Mouse (Mus musculus): Measurements from ENCODE around the gene Grip2. TPM values are rescaled to one million over a fixed set of nuclear protein-coding genes. Genes with fewer than 3 reads are reported as not detected.

Gene Grip2
- polyA plus RNA-seq, 1 experiment from 2014 or later: 9.0 TPM

GRCm38 (mm10) chr6:91795640-91796039, 31.4 kb downstream of the Grip2 start:
- Histone ChIP-seq H3K4me1 (replicated peaks) (peaks cover 4% of the 10 kb centered on the region; the same call in 1 of the 2 replicates), H3K27ac (replicated peaks) (no peak overlapping the region), H3K36me3 (no peaks in the 10 kb centered on the region), H3K4me2 (no peak overlapping the region), H3K9me3 (no peaks in the 10 kb centered on the region), H3K27me3 (no peaks in the 10 kb centered on the region), H3K4me3 (no peak overlapping the region), H3K9ac (no peak overlapping the region)
- no peak for ATAC-seq (ENCODE audit: low FRiP score, low read depth)
- 64% methylated on average over 3 of the region's 3 CpGs for WGBS

DNA sequence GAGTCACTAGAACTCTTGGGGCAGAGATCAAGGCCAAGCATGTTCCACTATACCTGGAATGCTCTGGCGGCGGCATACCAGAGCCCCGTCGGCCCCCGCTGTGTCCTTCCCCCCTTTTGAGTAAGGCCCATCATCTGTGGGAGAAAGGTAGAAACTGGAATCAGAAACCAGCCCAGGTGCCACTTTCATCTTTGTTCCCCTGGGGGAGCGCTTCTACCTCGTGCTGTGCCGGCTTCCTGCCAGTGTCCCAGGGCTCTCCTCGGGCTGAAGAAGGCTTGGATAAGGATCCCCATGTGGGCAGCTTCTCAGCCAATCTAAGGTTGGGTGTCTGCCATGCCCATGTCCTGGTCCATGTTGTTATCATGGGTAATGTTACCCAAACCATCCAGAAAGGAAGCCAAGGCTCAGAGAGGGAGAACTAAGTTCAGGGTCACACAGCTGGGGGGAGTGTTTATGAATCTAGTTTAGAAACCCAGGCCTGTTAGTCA, 38.7 kb downstream of the Grip2 start:
- ATAC-seq (ENCODE audit: low FRiP score, low read depth): no peak
- H3K4me3 ChIP-seq: no peak overlapping the region
- 83% methylated on average over 9 of the region's 9 CpGs for WGBS

GRCm38 (mm10) chr6:91785018-91785417, 42.0 kb downstream of the Grip2 start:
- Histone ChIP-seq H3K9me3 (no peaks in the 10 kb centered on the region), H3K36me3 (peaks cover 6% of the 10 kb centered on the region; the same call in 1 of the 2 replicates), H3K9ac (no peak overlapping the region), H3K27ac (replicated peaks) (no peak overlapping the region), H3K4me2 (no peak overlapping the region), H3K27me3 (no peaks in the 10 kb centered on the region), H3K4me1 (replicated peaks) (no peaks in the 10 kb centered on the region), H3K4me3 (no peak overlapping the region)
- WGBS: 83% methylated on average over 3 of the region's 3 CpGs
- ATAC-seq (ENCODE audit: low FRiP score, low read depth): no peak

More for the DNA sequence above, 38.7 kb downstream of the Grip2 start:
- no peak overlapping the region for H3K27ac ChIP-seq (replicated peaks)
- no peaks in the 10 kb centered on the region for H3K27me3 ChIP-seq
- no peaks in the 10 kb centered on the region for H3K9me3 ChIP-seq
- H3K4me1 ChIP-seq (replicated peaks): 0 out of 2 replicates have a peak, but pooled peaks cover 4% of the 10 kb centered on the region
- H3K9ac ChIP-seq: no peak overlapping the region
- H3K36me3 ChIP-seq: 0 out of 2 replicates have a peak, but pooled peaks cover 6% of the 10 kb centered on the region
- H3K4me2 ChIP-seq: no peak overlapping the region

- WGBS: 66% methylated on average over 9 of the region's 9 CpGs
- Histone ChIP-seq H3K27ac (replicated peaks) (no peak overlapping the region), H3K4me1 (replicated peaks) (no peaks in the 10 kb centered on the region), H3K9me3 (no peaks in the 10 kb centered on the region), H3K36me3 (no peaks in the 10 kb centered on the region; the same call in 1 of the 2 replicates), H3K4me3 (no peak overlapping the region), H3K9ac (no peak overlapping the region), H3K27me3 (no peaks in the 10 kb centered on the region), H3K4me2 (no peak overlapping the region)
- ATAC-seq (ENCODE audit: low FRiP score, low read depth): no peak
These were observed 47.8 kb downstream of the Grip2 start for GRCm38 (mm10) chr6:91779206-91779605.

DNA sequence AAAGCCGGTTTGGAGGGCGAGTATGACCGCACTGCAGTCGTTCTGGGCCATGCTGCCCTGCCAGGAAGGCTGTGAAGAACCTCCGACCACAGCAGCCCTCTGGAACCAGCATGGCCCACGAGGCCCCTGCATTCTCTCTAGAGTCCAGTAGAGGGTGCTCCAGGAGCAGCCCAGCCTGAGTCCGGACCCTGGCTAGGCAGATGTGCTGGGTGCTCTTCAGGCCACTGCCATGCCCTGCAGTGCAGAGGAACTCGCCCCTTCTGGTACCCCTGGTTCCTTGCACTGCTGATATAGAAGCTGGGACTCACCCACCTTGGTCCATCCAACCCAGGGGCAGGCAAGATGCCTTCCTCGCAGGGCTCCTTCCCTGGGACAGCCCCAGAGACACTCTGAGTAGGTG, 50.5 kb downstream of the Grip2 start:
- Histone ChIP-seq H3K4me2 (no peak overlapping the region), H3K4me3 (no peak overlapping the region), H3K4me1 (replicated peaks) (no peaks in the 10 kb centered on the region), H3K9me3 (no peaks in the 10 kb centered on the region), H3K36me3 (peaks cover 4% of the 10 kb centered on the region), H3K9ac (no peak overlapping the region), H3K27ac (replicated peaks) (no peak overlapping the region), H3K27me3 (no peaks in the 10 kb centered on the region)
- peak; percentile 77 for ATAC-seq (ENCODE audit: low FRiP score, low read depth)
- WGBS: 15% methylated on average over 9 of the region's 9 CpGs

DNA sequence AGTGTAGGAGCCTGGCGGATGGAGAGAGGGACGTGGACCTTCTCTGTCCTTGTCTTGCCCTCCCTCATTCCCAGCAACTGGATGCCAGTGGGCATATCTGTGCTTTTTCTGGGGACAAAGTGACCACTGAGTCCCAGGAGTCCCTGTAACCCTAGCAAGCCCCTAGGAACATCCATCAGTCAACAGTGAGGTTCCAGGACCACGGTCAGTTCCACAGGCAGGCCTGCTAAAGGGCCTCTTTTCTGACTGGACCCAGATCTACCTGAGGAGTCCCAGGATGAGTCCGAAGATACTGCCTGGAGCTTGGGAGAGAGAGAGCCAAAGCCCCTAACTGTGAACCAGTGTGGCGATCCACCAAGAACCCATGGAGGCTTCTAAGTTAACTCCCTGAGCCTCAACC, 53.1 kb downstream of the Grip2 start:
- H3K36me3 ChIP-seq: peaks cover 11% of the 10 kb centered on the region
- H3K27ac ChIP-seq (replicated peaks): no peak overlapping the region
- H3K27me3 ChIP-seq: no peaks in the 10 kb centered on the region
- no peak overlapping the region for H3K9ac ChIP-seq
- 81% methylated on average over 5 of the region's 5 CpGs for WGBS
- no peaks in the 10 kb centered on the region for H3K4me1 ChIP-seq (replicated peaks)
- ATAC-seq (ENCODE audit: low FRiP score, low read depth): no peak
- no peaks in the 10 kb centered on the region for H3K9me3 ChIP-seq
- no peak overlapping the region for H3K4me2 ChIP-seq
- H3K4me3 ChIP-seq: no peak overlapping the region

GRCm38 (mm10) chr6:91767550-91767949, 59.5 kb downstream of the Grip2 start:
- H3K9me3 ChIP-seq: no peaks in the 10 kb centered on the region
- no peaks in the 10 kb centered on the region for H3K27me3 ChIP-seq
- peaks cover 11% of the 10 kb centered on the region for H3K36me3 ChIP-seq
- WGBS: 92% methylated on average over 8 of the region's 8 CpGs
- no peaks in the 10 kb centered on the region for H3K4me1 ChIP-seq (replicated peaks)
- H3K4me2 ChIP-seq: no peak overlapping the region
- H3K27ac ChIP-seq (replicated peaks): no peak overlapping the region
- no peak overlapping the region for H3K4me3 ChIP-seq
- ATAC-seq (ENCODE audit: low FRiP score, low read depth): no peak
- no peak overlapping the region for H3K9ac ChIP-seq

- WGBS: 83% methylated on average over 9 of the region's 9 CpGs
- Histone ChIP-seq H3K4me1 (replicated peaks) (no peaks in the 10 kb centered on the region), H3K9me3 (no peaks in the 10 kb centered on the region), H3K27me3 (no peaks in the 10 kb centered on the region), H3K9ac (no peak overlapping the region), H3K4me2 (no peak overlapping the region), H3K4me3 (no peak overlapping the region), H3K36me3 (peaks cover 19% of the 10 kb centered on the region), H3K27ac (replicated peaks) (no peak overlapping the region)
- no peak for ATAC-seq (ENCODE audit: low FRiP score, low read depth)
These were observed 64.9 kb downstream of the Grip2 start for GRCm38 (mm10) chr6:91762051-91762742.

DNA sequence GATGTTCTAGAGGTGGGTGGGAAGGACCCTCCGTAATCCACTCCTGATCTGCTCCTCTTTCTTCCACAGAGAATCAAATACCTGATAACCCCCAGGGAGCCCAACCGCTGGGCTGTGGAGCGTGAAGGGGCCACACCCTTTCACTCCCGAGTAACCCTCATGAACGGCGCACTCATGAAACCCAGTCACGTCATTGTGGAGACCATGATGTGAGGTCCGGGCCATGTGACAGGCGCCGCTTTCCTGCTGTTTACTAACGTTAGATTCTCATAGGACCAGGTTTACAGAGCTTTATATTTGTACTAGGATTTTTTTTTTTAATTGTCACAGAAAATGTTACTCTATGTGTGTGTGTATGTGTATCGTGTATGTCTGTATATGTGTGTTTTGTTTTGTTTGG, 72.2 kb downstream of the Grip2 start:
- Histone ChIP-seq H3K4me2 (no peak overlapping the region), H3K27me3 (no peaks in the 10 kb centered on the region), H3K4me1 (replicated peaks) (no peaks in the 10 kb centered on the region), H3K27ac (replicated peaks) (no peak overlapping the region), H3K36me3 (peaks cover 48% of the 10 kb centered on the region), H3K9me3 (no peaks in the 10 kb centered on the region), H3K9ac (no peak overlapping the region), H3K4me3 (no peak overlapping the region)
- no peak for ATAC-seq (ENCODE audit: low FRiP score, low read depth)
- 77% methylated on average over 12 of the region's 12 CpGs for WGBS

DNA sequence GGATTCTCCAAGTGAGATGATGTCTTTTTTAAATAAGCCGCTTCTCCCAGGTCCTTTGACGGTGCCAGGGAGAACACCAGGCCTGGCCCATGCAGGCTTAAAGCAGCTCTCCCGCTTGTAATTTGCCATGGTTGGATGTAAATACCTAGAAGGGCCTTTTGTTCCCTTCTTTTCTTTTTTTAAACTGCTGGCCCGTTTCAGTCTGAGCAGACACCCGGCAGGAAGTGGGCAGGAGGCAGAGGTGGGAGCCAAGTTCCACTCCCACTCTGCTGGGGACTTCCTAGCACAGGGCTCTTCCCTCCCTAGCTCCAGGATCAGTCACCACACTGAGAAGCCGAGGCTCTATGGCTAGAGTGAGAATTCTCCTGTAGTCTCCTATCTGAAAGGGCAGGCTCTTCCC, 73.0 kb downstream of the Grip2 start:
- Histone ChIP-seq H3K4me2 (no peak overlapping the region), H3K4me1 (replicated peaks) (no peaks in the 10 kb centered on the region), H3K4me3 (no peak overlapping the region), H3K9ac (no peak overlapping the region), H3K36me3 (peaks cover 48% of the 10 kb centered on the region), H3K27ac (replicated peaks) (peak overlapping the region; percentile 18), H3K27me3 (no peaks in the 10 kb centered on the region), H3K9me3 (no peaks in the 10 kb centered on the region)
- 39% methylated on average over 6 of the region's 6 CpGs for WGBS
- ATAC-seq (ENCODE audit: low FRiP score, low read depth): no peak

GRCm38 (mm10) chr6:91752884-91753283, 74.2 kb downstream of the Grip2 start:
- H3K27me3 ChIP-seq: no peaks in the 10 kb centered on the region
- no peak overlapping the region for H3K4me2 ChIP-seq
- H3K4me1 ChIP-seq (replicated peaks): no peaks in the 10 kb centered on the region
- H3K4me3 ChIP-seq: no peak overlapping the region
- H3K27ac ChIP-seq (replicated peaks): peak overlapping the region; percentile 31; the same call in 1 of the 2 replicates
- WGBS: 68% methylated on average over 8 of the region's 8 CpGs
- no peaks in the 10 kb centered on the region for H3K9me3 ChIP-seq
- H3K9ac ChIP-seq: no peak overlapping the region
- peaks cover 57% of the 10 kb centered on the region for H3K36me3 ChIP-seq
- ATAC-seq (ENCODE audit: low FRiP score, low read depth): 0 out of 2 replicates have a peak, but pooled peaks have one; percentile 39

DNA sequence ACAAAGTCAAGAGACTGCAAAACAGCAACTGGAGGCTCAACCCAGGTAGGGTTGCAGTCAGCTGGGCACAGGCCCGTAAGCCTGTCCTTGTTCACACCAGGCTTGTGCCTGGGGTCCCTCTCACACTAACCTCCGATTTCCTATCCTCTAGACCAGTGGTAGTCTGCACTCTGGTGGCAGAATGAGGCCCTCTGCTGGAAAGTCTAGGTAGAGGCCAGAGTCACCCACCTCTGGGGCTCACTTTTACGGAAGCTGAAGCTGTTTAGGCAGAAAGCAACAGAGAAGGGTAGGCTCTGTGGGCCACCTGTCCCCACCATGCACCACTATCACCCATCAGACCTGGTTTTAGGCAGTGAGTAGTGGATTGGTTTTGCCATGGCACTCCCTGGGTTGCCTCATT, 76.1 kb downstream of the Grip2 start:
- Histone ChIP-seq H3K4me3 (no peak overlapping the region), H3K4me2 (no peak overlapping the region), H3K9me3 (no peaks in the 10 kb centered on the region), H3K27ac (replicated peaks) (no peak overlapping the region), H3K9ac (no peak overlapping the region), H3K27me3 (no peaks in the 10 kb centered on the region), H3K36me3 (peaks cover 60% of the 10 kb centered on the region), H3K4me1 (replicated peaks) (no peaks in the 10 kb centered on the region)
- WGBS: 63% methylated on average over 3 of the region's 3 CpGs
- ATAC-seq (ENCODE audit: low FRiP score, low read depth): no peak

- peaks cover 74% of the 10 kb centered on the region for H3K36me3 ChIP-seq
- H3K4me3 ChIP-seq: no peak overlapping the region
- no peaks in the 10 kb centered on the region for H3K4me1 ChIP-seq (replicated peaks)
- no peaks in the 10 kb centered on the region for H3K9me3 ChIP-seq
- no peaks in the 10 kb centered on the region for H3K27me3 ChIP-seq
- 60% methylated on average over 5 of the region's 5 CpGs for WGBS
- H3K9ac ChIP-seq: no peak overlapping the region
- H3K4me2 ChIP-seq: no peak overlapping the region
- no peak overlapping the region for H3K27ac ChIP-seq (replicated peaks)
- ATAC-seq (ENCODE audit: low FRiP score, low read depth): no peak
These were observed 80.3 kb downstream of the Grip2 start for GRCm38 (mm10) chr6:91746776-91747175.

Data from hindbrain, embryonic 15.5 days (tissue).